Mouse (Mus musculus) liver, embryonic 16.5 days (tissue): ENCODE data around the gene Cldn2. TPM values are rescaled to one million over a fixed set of nuclear protein-coding genes. Genes with fewer than 3 reads are reported as not detected.

ENCODE experiments used
- ATAC-seq: fragments of 200-750 bp; cut with Nextera tagmentation; 2 replicates; pipeline ENCODE4 v1.8.0; 2017; ENCODE audit warnings: low read depth, mild to moderate bottlenecking, moderate number of reproducible peaks, moderate library complexity
- H3K27ac ChIP-seq: fragments of 300-500 bp; sonication (generic); 2 replicates; pipeline ENCODE4 v1.5.1; 2014; ENCODE audit warnings: mild to moderate bottlenecking, low read length
- H3K27me3 ChIP-seq: fragments of 300-500 bp; sonication (generic); 2 replicates; pipeline ENCODE4 v1.6.1; 2014; ENCODE audit warnings: low read depth, low read length, mixed read lengths; ENCODE audit not compliant: control insufficient read depth, insufficient read depth
- H3K36me3 ChIP-seq: fragments of 300-500 bp; sonication (generic); 2 replicates; pipeline ENCODE4 v1.6.1; 2014; ENCODE audit warnings: mild to moderate bottlenecking; ENCODE audit not compliant: control insufficient read depth, insufficient read depth
- H3K4me1 ChIP-seq: fragments of 300-500 bp; sonication (generic); 2 replicates; pipeline ENCODE4 v1.6.1; 2014; ENCODE audit warnings: low read depth, low read length, mixed read lengths; ENCODE audit not compliant: control insufficient read depth
- H3K4me2 ChIP-seq: fragments of 300-500 bp; sonication (generic); 2 replicates; pipeline ENCODE4 v1.6.1; 2014; ENCODE audit warnings: low read depth, low read length, mixed read lengths
- H3K4me3 ChIP-seq: fragments of 300-500 bp; sonication (generic); 2 replicates; pipeline ENCODE4 v1.5.1; 2014; ENCODE audit warnings: low read depth, mild to moderate bottlenecking, low read length
- H3K9ac ChIP-seq: fragments of 300-500 bp; sonication (generic); 2 replicates; pipeline ENCODE4 v1.6.1; 2014; ENCODE audit warnings: low read depth, low read length
- H3K9me3 ChIP-seq: fragments of 300-500 bp; sonication (generic); replicated peaks from 2 replicates; pipeline ENCODE4 v1.6.1; 2016; ENCODE audit warnings: low read length; ENCODE audit not compliant: control insufficient read depth
- WGBS: fragments of 180-500 bp; shearing (Covaris S2); extraction: QIAGEN DNeasy Blood & Tissue Kit; methylation state at CpG from one replicate; pipeline ENCODE4 v1.1.7; 2014; ENCODE audit not compliant: insufficient replicate concordance; 5-methylcytosine and 5-hydroxymethylcytosine counted together
- polyA plus RNA-seq: library from polyadenylated mRNA; unstranded; fragments of >200 nt; fragmentation: Nextera tagmentation; extraction: Ambion mirVana; gene quantifications from 2 replicates; pipeline ENCODE4 v1.2.1, GENCODE M21; 2015

Cldn2 gene
- polyA plus RNA-seq, 1 experiment from 2014 or later: 1.8 TPM

DNA sequence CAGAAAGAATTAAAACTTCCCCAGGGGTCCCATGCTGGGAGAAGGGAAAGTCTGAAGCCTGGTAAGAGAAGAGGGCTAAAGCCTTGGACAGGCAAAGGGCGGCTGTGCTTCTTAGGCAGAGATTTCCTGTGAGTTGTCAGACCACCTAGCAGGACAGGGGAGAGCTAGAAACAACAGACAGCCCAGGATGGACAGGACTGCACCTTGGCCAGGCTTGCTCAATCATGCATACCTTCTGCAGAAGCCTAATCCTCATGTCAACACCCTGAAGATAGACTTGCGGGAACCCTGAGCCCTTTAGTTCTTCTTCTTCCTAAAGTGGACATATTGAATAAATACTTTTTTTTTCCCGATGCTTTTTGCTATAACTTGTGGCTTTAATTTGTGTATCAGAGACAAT, 675 bp upstream of the Cldn2 start:
- WGBS: 63% methylated on average over 3 of the region's 3 CpGs
- no peak overlapping the region for H3K9ac ChIP-seq
- ATAC-seq: no peak

DNA sequence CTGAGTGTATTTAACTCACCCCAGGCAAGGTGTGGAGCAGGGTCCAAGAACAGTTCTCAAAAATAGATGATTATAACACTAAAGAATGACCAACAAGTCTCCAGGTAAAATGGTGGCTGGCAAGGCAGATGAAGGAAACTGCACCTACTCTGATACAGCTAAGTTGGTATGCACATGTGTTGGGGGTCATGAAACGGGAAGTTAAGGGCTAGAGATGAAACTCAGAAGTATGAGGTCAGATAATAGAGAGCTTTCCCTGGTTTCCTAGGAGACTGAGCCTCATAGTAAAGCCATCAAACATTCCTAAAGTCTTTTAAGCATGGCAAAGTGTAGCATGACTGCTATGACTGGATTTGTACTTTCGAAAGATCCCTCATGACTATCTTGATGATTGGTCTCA, 2.4 kb downstream of the Cldn2 start:
- ATAC-seq: no peak
- Histone ChIP-seq H3K27ac (no peak overlapping the region), H3K4me2 (no peak overlapping the region), H3K9me3 (no peaks in the 10 kb centered on the region), H3K4me3 (no peak overlapping the region), H3K4me1 (no peaks in the 10 kb centered on the region), H3K27me3 (no peaks in the 10 kb centered on the region; the same call in 1 of the 2 replicates), H3K36me3 (no peaks in the 10 kb centered on the region), H3K9ac (no peak overlapping the region)
- 56% methylated on average over 2 of the region's 2 CpGs for WGBS

More for the DNA sequence above, 675 bp upstream of the Cldn2 start:
- no peaks in the 10 kb centered on the region for H3K36me3 ChIP-seq
- no peak overlapping the region for H3K27ac ChIP-seq
- no peak overlapping the region for H3K4me3 ChIP-seq
- H3K27me3 ChIP-seq: no peaks in the 10 kb centered on the region; the same call in 1 of the 2 replicates
- H3K4me1 ChIP-seq: no peaks in the 10 kb centered on the region
- H3K9me3 ChIP-seq: no peaks in the 10 kb centered on the region
- H3K4me2 ChIP-seq: no peak overlapping the region

DNA sequence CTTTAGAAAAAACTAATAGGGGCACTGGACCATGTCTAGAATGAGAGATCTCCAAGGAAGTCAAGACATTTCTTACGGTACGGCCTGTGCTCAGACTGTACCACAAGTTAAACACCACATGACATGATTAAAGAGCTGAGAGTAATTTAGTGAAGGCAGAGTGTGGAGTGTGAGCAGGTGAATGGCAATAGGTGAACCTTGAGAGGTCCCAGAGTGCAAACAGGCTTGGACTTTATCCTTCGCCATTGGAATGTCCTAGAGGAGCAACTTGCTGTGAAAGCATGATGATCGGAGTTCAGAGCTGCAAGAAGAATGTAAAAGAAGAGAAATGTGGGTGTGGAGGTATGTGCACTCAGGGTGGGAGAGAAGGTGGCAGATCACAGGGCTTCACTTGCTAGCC, 5.3 kb downstream of the Cldn2 start:
- H3K9me3 ChIP-seq: no peaks in the 10 kb centered on the region
- no peak overlapping the region for H3K4me3 ChIP-seq
- H3K27me3 ChIP-seq: no peaks in the 10 kb centered on the region; the same call in 1 of the 2 replicates
- H3K9ac ChIP-seq: no peak overlapping the region
- no peaks in the 10 kb centered on the region for H3K36me3 ChIP-seq
- H3K4me2 ChIP-seq: no peak overlapping the region
- H3K4me1 ChIP-seq: no peaks in the 10 kb centered on the region
- no peak for ATAC-seq
- 71% methylated on average over 4 of the region's 4 CpGs for WGBS
- H3K27ac ChIP-seq: no peak overlapping the region

DNA sequence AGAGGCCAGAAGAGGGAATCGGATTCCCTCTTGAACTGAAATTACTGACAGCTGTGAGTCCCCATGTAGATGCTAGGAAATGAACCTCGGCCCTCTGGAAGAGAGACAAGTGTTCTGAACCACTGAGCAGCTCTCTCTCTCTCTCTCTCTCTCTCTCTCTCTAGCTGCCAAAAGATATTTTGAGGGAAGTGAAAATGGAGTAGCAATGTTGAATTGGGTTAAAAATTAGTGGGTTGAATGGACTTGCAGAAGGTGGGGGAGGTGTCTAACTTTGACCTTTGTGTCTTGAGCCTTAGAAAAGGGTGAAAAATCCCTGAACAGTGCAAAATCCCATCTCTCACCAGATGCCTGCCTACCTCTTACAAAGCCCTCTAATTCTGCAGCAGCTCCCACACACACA, 6.8 kb downstream of the Cldn2 start:
- Histone ChIP-seq H3K9me3 (no peaks in the 10 kb centered on the region), H3K27me3 (no peaks in the 10 kb centered on the region), H3K36me3 (no peaks in the 10 kb centered on the region), H3K27ac (no peak overlapping the region), H3K4me3 (no peak overlapping the region), H3K9ac (no peak overlapping the region), H3K4me1 (no peaks in the 10 kb centered on the region), H3K4me2 (no peak overlapping the region)
- WGBS: 58% methylated on average over 2 of the region's 2 CpGs
- ATAC-seq: no peak

DNA sequence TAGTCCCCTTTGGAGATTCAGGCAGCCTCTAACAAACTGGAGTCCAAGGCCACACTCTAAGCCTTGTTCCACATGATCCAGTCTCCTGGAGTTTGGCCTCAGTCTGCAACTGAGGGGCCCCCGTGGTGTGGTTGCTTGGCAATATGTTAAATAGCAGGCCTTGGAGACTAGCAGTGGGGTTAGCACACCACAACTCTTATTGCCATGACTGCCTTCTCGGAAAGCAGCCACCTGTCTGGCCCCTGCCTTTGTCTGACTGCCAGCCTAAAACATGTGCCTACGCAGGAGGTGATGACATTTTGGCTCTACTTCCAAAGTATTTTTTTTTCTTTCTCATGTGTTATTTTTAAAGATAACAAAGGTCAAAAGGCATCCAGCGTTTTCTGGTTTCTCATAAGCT, 7.5 kb downstream of the Cldn2 start:
- H3K9me3 ChIP-seq: no peaks in the 10 kb centered on the region
- no peaks in the 10 kb centered on the region for H3K27me3 ChIP-seq
- H3K27ac ChIP-seq: no peak overlapping the region
- no peak overlapping the region for H3K4me2 ChIP-seq
- H3K4me1 ChIP-seq: no peaks in the 10 kb centered on the region
- WGBS: 54% methylated on average over 4 of the region's 4 CpGs
- no peaks in the 10 kb centered on the region for H3K36me3 ChIP-seq
- H3K9ac ChIP-seq: no peak overlapping the region
- no peak overlapping the region for H3K4me3 ChIP-seq
- peak; percentile 43 for ATAC-seq

DNA sequence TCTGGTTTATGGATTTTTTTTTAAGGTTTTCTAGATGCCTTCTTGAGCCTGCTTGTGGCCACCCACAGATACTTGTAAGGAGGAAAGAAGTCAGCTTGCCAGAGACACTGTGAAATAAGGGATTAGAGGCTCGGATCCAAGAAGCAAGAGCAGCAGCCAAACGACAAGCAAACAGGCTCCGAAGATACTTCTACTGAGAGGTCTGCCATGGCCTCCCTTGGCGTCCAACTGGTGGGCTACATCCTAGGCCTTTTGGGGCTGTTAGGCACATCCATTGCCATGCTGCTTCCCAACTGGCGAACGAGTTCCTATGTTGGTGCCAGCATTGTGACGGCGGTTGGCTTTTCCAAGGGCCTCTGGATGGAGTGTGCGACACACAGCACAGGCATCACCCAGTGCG, 7.9 kb downstream of the Cldn2 start:
- no peak for ATAC-seq
- H3K27me3 ChIP-seq: no peaks in the 10 kb centered on the region
- 73% methylated on average over 10 of the region's 10 CpGs for WGBS
- H3K9me3 ChIP-seq: no peaks in the 10 kb centered on the region
- no peaks in the 10 kb centered on the region for H3K36me3 ChIP-seq
- H3K4me3 ChIP-seq: no peak overlapping the region
- no peak overlapping the region for H3K27ac ChIP-seq
- H3K9ac ChIP-seq: no peak overlapping the region
- no peak overlapping the region for H3K4me2 ChIP-seq
- H3K4me1 ChIP-seq: no peaks in the 10 kb centered on the region; the same call in 1 of the 2 replicates

DNA sequence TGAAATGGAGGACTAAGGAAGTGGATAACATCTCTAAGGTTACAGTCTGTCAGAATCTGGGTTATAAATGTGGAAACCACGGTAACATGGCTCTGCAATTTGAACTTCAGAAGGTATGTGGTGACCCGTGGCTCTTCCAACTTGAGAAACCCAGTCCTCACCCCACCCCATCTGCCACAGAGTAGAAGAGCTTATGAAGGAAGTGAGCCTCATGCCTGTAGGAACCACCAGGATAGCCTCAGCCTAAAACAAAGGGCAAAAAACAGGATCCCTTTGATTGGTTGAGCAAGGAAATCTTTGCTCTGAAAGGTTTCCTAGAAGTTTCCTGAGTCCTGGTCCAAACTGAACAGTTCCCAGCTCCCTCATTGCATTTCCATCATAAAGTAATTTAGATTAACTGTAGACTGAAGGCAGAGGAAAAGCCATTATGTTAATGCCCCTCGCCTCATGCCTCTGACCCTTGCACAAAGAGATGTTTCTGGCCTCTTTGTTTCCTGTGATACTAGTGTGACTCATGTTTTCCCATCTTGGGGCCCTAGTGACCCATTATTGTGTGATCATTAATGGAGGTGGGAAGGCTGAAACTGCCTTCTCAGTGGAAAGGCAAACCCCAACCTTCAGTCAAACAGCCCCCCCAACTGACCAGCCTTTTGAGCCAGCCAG, 12.1 kb downstream of the Cldn2 start:
- Histone ChIP-seq H3K4me1 (peaks cover 16% of the 10 kb centered on the region), H3K4me3 (no peak overlapping the region), H3K9ac (no peak overlapping the region), H3K27ac (no peak overlapping the region), H3K36me3 (no peaks in the 10 kb centered on the region), H3K27me3 (no peaks in the 10 kb centered on the region), H3K9me3 (no peaks in the 10 kb centered on the region), H3K4me2 (no peak overlapping the region)
- WGBS: 43% methylated on average over 3 of the region's 3 CpGs
- ATAC-seq: no peak

DNA sequence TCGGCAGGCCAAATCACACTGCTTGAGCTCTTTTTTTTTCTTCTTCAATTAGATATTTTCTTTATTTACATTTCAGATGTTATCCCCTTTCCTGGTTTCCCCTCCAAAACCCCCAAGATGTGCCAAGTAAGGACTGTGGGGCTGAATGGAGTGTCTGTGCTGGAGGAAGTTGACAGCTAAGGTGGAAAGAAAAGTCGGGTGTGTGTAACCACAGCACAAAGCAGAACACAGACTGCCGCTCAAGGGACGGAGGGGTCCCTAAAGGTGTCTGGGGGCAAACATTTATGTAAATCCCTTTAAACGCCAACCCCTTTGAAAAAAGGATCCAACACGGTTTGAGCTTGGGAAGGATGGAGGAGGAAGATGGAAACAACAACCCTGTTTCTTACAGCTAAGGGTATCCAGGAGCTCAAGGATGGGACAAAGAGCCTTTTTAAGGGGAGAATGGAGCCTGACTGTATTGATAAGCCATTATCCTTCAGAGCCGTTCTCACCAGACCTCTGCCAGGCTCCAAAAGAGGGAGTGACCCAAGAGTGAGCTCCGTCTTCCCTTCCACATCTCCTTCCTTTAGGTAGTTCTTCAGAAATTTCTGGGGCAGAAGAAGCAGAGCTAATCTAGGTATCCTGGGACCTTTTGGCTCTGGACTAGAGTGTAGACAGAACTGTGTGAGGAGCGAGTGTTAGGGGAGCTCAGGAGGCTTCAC, 12.8 kb downstream of the Cldn2 start:
- ATAC-seq: peak; percentile 70
- H3K9me3 ChIP-seq: no peaks in the 10 kb centered on the region
- H3K4me1 ChIP-seq: peaks cover 16% of the 10 kb centered on the region
- peak overlapping the region; percentile 34 for H3K4me2 ChIP-seq
- no peak overlapping the region for H3K9ac ChIP-seq
- WGBS: 33% methylated on average over 9 of the region's 9 CpGs
- H3K36me3 ChIP-seq: no peaks in the 10 kb centered on the region
- no peaks in the 10 kb centered on the region for H3K27me3 ChIP-seq
- peak overlapping the region; percentile 53; the same call in 1 of the 2 replicates for H3K27ac ChIP-seq
- H3K4me3 ChIP-seq: no peak overlapping the region

DNA sequence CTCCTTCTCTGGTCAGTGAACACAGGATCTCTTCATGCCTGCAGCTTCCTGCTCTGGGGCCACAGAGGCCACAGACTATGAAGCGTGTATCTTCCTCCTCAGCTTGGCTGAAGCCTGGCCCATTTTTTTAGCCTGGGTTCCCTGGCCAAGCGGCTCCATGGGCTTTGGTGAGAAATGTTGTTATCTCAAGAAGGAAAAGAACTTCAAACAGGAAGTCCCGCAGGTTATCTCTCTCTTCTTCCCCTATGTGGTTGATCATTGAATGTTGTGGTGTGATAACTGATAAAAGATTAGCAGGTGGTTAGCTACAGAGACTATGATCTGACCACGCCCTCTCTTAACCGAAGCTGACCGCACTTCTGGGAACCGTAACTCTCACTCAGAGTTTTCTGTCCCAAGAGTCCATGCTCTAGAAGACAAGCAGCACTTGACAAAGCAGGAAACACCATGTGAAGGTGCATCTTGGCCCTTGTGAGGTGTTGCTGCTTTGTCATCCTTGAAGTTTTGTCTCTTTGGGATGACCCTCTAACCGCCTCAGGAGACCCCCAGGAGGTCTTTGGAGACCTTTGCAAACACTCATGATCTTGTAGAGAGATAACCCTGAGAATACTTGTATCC, 13.5 kb downstream of the Cldn2 start:
- no peak overlapping the region for H3K9ac ChIP-seq
- 27% methylated on average over 8 of the region's 8 CpGs for WGBS
- H3K36me3 ChIP-seq: no peaks in the 10 kb centered on the region
- ATAC-seq: peak; percentile 84
- no peak overlapping the region for H3K4me3 ChIP-seq
- H3K27ac ChIP-seq: peak overlapping the region; percentile 53; the same call in 1 of the 2 replicates
- peaks cover 16% of the 10 kb centered on the region for H3K4me1 ChIP-seq
- no peaks in the 10 kb centered on the region for H3K9me3 ChIP-seq
- no peaks in the 10 kb centered on the region for H3K27me3 ChIP-seq
- peak overlapping the region; percentile 34 for H3K4me2 ChIP-seq
